Comparison of ENCODE assay signal across 8 mouse cellular contexts in genomic region chr14:45690520-45691246, GRCm38 (mm10). TPM values are rescaled to one million over a fixed set of nuclear protein-coding genes. Genes with fewer than 3 reads are reported as not detected.
A peak's percentile ranks its signal among the peaks of the same experiment; 100 is the strongest.
DNase-seq lines count a peak whose midpoint lies in the region; ATAC-seq and TF ChIP-seq lines count a peak whose summit lies in the region.

No protein-coding gene starts in this region.

- H3K9me3 ChIP-seq in G1E (replicated peaks), result no peaks in the 10 kb centered on the region
- no peaks in the 10 kb centered on the region for H3K9me3 ChIP-seq in forebrain, embryonic 15.5 days

- TF ChIP-seq CTCF in G1E (IDR thresholded peaks at IDR 0.05; ENCODE audit: low read depth, low read length), result no peak
- peak; percentile 43; the same call in 1 of the 2 replicates for TF ChIP-seq CTCF in lung, adult 2 months (IDR thresholded peaks at IDR 0.05; ENCODE audit: insufficient read depth, low read length)
- peak; percentile 27; the same call in 1 of the 2 replicates for TF ChIP-seq CTCF in olfactory bulb, adult 2 months (IDR thresholded peaks at IDR 0.05; ENCODE audit: insufficient read depth, low read depth, low read length)

- H3K36me3 ChIP-seq in G1E (replicated peaks), result no peaks in the 10 kb centered on the region
- H3K36me3 ChIP-seq in forebrain, embryonic 15.5 days, result no peaks in the 10 kb centered on the region

- no peak for TF ChIP-seq POLR2A in lung, adult 2 months (IDR thresholded peaks at IDR 0.05; ENCODE audit: borderline replicate concordance, extremely low read depth, low read depth, low read length)
- TF ChIP-seq POLR2A in olfactory bulb, adult 2 months (IDR thresholded peaks at IDR 0.05; ENCODE audit: insufficient read depth, low read depth, low read length), result no peak

- H3K27me3 ChIP-seq in G1E (ENCODE audit: insufficient read depth, low read length), result peaks cover 23% of the 10 kb centered on the region
- H3K27me3 ChIP-seq in forebrain, embryonic 15.5 days, result no peaks in the 10 kb centered on the region

- intact Hi-C loops in heart, postnatal 36 days (cut with DNase I), result loop anchor here (2.0 to 5.0 kb wide), 3 partner anchors 88 to 268 kb away; no protein-coding TSS in a partner anchor

- WGBS in forebrain, embryonic 15.5 days, result 1% methylated on average over 16 of the region's 16 CpGs
- WGBS in lung, adult 2 months, result 2% methylated on average over 16 of the region's 16 CpGs
- WGBS in olfactory bulb, adult 2 months, result 5% methylated on average over 16 of the region's 16 CpGs

- H3K4me3 ChIP-seq in G1E (ENCODE audit: low read depth, low read length), result peak overlapping the region; percentile 31; the same call in 1 of the 2 replicates
- peak overlapping the region; percentile 55 for H3K4me3 ChIP-seq in forebrain, embryonic 15.5 days
- H3K4me3 ChIP-seq in lung, adult 2 months (replicated peaks; ENCODE audit: extremely low read depth, low read depth, low read length), result peak overlapping the region; percentile 63
- peak overlapping the region; percentile 43 for H3K4me3 ChIP-seq in olfactory bulb, adult 2 months (ENCODE audit: insufficient read depth, low read depth, low read length)

- H3K4me1 ChIP-seq in G1E (ENCODE audit: insufficient read depth, low read depth, low read length), result peaks cover 4% of the 10 kb centered on the region
- peaks cover 7% of the 10 kb centered on the region for H3K4me1 ChIP-seq in forebrain, embryonic 15.5 days
- no peaks in the 10 kb centered on the region for H3K4me1 ChIP-seq in lung, adult 2 months (ENCODE audit: control insufficient read depth, insufficient read depth, low read length)
- peaks cover 5% of the 10 kb centered on the region for H3K4me1 ChIP-seq in olfactory bulb, adult 2 months (ENCODE audit: control insufficient read depth, insufficient read depth, low read length)

- peak overlapping the region; percentile 59 for H3K27ac ChIP-seq in forebrain, embryonic 15.5 days (replicated peaks)
- H3K27ac ChIP-seq in olfactory bulb, adult 2 months (ENCODE audit: insufficient read depth, low read depth, low read length), result no peak overlapping the region

- ATAC-seq in G1E (ENCODE audit: extremely low read depth, insufficient number of reproducible peaks, low FRiP score, poor library complexity, severe bottlenecking), result peak; percentile 28; the same call in 1 of the 2 replicates
- peak; percentile 96 for ATAC-seq in forebrain, embryonic 15.5 days (replicated peaks)

- DNase-seq in G1E (ENCODE audit: low spot score), result peak; percentile 7
- peak; percentile 37 for DNase-seq in cerebellum, adult 11 months
- DNase-seq in heart, postnatal 36 days, result peak; percentile 54 to 63
- DNase-seq in layer of hippocampus, adult 18-20 months (ENCODE audit: low spot score in 2 of 2), result peak; percentile 30 to 69
- DNase-seq in lung, adult 2 months, result peak; percentile 67
- peak; percentile 58 for DNase-seq in thymus, postnatal 0 days (ENCODE audit: low spot score)

- peak overlapping the region; percentile 68 for H3K9ac ChIP-seq in forebrain, embryonic 15.5 days (replicated peaks)

- peak overlapping the region; percentile 66 for H3K4me2 ChIP-seq in forebrain, embryonic 15.5 days (replicated peaks)

RNA-seq across cellular contexts. Expression of gene Ddhd1, which starts 32.7 kb away (rescaled TPM):
- total RNA-seq in G1E (2014; fragmentation: Nextera tagmentation) (52.3 and 55.2 TPM in 2 replicates), G1E (2017) (31.1 and 31.5 TPM in 2 replicates)
- polyA plus RNA-seq in G1E (2012), result 8.5 TPM in 2 replicates
- 17.0 and 19.5 TPM in 2 replicates for polyA plus RNA-seq in forebrain, embryonic 15.5 days (2015; fragmentation: Nextera tagmentation; extraction: Ambion mirVana)
- total RNA-seq in heart, postnatal 36 days (2021), result 1 to 10 TPM; 8.6 to 9.3 TPM
- total RNA-seq in layer of hippocampus, adult 18-20 months (2021), result 10 to 100 TPM; 68.8 to 72.9 TPM
- polyA plus RNA-seq in lung, adult 2 months (2012; rRNA removed), result 18.3 and 20.6 TPM in 2 replicates
- 333 TPM in 1 of 2 replicates, not detected in the other for polyA plus RNA-seq in olfactory bulb, adult 2 months (2012; ENCODE audit: insufficient read depth, insufficient read length, low replicate concordance, missing spikeins)
- 6.4 and 9.5 TPM in 2 replicates for polyA plus RNA-seq in thymus, postnatal 0 days (2015; fragmentation: Nextera tagmentation; extraction: Ambion mirVana)

Comparison
In these comparisons a context has a peak if more than half of its experiments do, and no peak if none do; other contexts are left out.
1. DNase-seq: peak in every context shown above with its lines; median percentile 67 in lung, adult 2 months; 58 in heart, postnatal 36 days; 58 in thymus, postnatal 0 days; 50 in layer of hippocampus, adult 18-20 months; 37 in cerebellum, adult 11 months; 7 in G1E.
2. RNA of gene Ddhd1, which starts 32.7 kb away (polyA plus RNA-seq): 333 TPM in olfactory bulb, adult 2 months; 18.3 to 20.6 TPM in lung, adult 2 months, 17.0 to 19.5 TPM in forebrain, embryonic 15.5 days, 6.4 to 9.5 TPM in thymus, postnatal 0 days and 8.5 TPM in G1E; every median in the first group is over 10 times any median in the second.
3. Peak in every context shown above with its lines, with median percentiles within 50 percentile points of each other: H3K4me3 ChIP-seq.